In the genomic region with DNA sequence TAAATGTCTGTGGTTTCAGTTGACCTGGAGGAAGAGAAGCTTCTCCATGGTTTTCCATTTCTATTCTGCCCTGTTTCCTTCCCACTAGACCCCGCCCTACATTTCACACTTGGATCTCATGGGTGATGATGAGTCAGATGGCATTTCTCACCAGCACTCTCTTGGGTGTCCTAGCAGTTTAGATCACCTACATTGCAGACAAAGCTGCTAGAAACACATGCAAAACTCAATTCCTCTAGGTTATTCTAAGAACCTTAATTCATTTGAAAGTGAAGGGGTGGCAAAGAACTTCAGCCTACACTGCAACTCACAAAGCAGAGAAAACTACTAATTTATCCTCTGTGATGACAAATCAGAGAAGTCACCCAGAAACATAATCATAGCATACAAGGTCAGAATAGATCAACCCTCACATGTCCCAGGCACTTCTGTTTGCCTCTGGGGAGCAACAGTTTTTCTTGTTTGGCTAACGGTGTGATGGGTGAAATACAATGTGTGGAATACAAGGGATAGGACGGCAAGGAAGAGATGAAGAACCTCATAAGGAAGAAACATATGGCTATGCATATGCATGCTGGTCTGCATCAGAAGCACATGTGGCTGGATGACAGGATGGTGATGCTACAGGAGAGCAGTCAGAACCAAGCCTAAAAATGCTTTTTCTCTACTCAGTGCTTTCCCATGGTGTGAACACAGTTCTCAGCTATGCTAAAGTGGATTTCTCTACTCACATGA, we compare ENCODE assay signal across 22 mouse cellular contexts.
DNase-seq lines count a peak whose midpoint lies in the region; ATAC-seq and TF ChIP-seq lines count a peak whose summit lies in the region.
"Had no signal": no experiment of that assay in that cellular context is flagged by ENCODE, and none has a peak within 500 bp of the region (broad histone marks: within the 10 kb centered on the region; RNA-seq: fewer than 3 reads in every experiment).

No protein-coding gene starts in this region.

- DNase-seq in layer of hippocampus, adult 8-10 months (ENCODE audit: low spot score in 2 of 2): peak; percentile 10 to 14
- DNase-seq in layer of hippocampus, adult 9-10 months (ENCODE audit: low spot score): no peak
- DNase-seq in left cerebral cortex, adult 8-10 months (ENCODE audit: low spot score in 2 of 2): peak; percentile 14 to 70
- peak; percentile 4 for DNase-seq in right cerebral cortex, postnatal 14 days
- DNase-seq in B cell, adult 2 months: no peak
- no peak for DNase-seq in thymus, adult 2 months
- DNase-seq: cerebellum, postnatal 14 days; embryo, embryonic 11 days; gastrocnemius, postnatal 25 days; heart, adult 2 months; heart, postnatal 4 days; kidney, postnatal 10 days; thymus, postnatal 14 days had no signal

- no peak overlapping the region for H3K9ac ChIP-seq in kidney, embryonic 16.5 days (replicated peaks; ENCODE audit: low read length)
- H3K9ac ChIP-seq: hindbrain, embryonic 15.5 days; limb, embryonic 15.5 days; liver, embryonic 15.5 days; neural tube, embryonic 12.5 days had no signal

- TF ChIP-seq CTCF in thymus, adult 2 months (IDR thresholded peaks at IDR 0.05; ENCODE audit: borderline replicate concordance, control insufficient read depth, extremely low read depth, insufficient read depth, low read length, poor library complexity): no peak

- H3K4me3 ChIP-seq in kidney, embryonic 16.5 days (ENCODE audit: low read length): no peak overlapping the region
- H3K4me3 ChIP-seq in thymus, adult 2 months (ENCODE audit: control insufficient read depth, insufficient read depth, low read length): no peak overlapping the region
- H3K4me3 ChIP-seq: heart, adult 2 months; hindbrain, embryonic 15.5 days; limb, embryonic 15.5 days; liver, embryonic 15.5 days; neural tube, embryonic 12.5 days had no signal

- H3K9me3 ChIP-seq in kidney, embryonic 16.5 days (ENCODE audit: low read length): no peaks in the 10 kb centered on the region
- H3K9me3 ChIP-seq: hindbrain, embryonic 15.5 days; limb, embryonic 15.5 days; liver, embryonic 15.5 days; neural tube, embryonic 12.5 days had no signal

- H3K27me3 ChIP-seq in kidney, embryonic 16.5 days (ENCODE audit: insufficient read depth, low read length): no peaks in the 10 kb centered on the region
- H3K27me3 ChIP-seq in thymus, adult 2 months (ENCODE audit: control insufficient read depth, insufficient read depth, low read length): no peaks in the 10 kb centered on the region
- H3K27me3 ChIP-seq: hindbrain, embryonic 15.5 days; limb, embryonic 15.5 days; liver, embryonic 15.5 days; neural tube, embryonic 12.5 days had no signal

- WGBS in kidney, embryonic 16.5 days: 81% methylated on average over 3 of the region's 3 CpGs
- 92% methylated on average over 3 of the region's 3 CpGs for WGBS in thymus, adult 2 months

- H3K4me2 ChIP-seq in kidney, embryonic 16.5 days (replicated peaks; ENCODE audit: low read depth, low read length): no peak overlapping the region
- H3K4me2 ChIP-seq: hindbrain, embryonic 15.5 days; limb, embryonic 15.5 days; liver, embryonic 15.5 days; midbrain, embryonic 11.5 days; neural tube, embryonic 12.5 days had no signal

- ATAC-seq in frontal cortex, adult (ENCODE audit: low TSS enrichment): peak; percentile 99
- no peak for ATAC-seq in kidney, embryonic 16.5 days (ENCODE audit: low FRiP score, low TSS enrichment)
- ATAC-seq: intestine, postnatal 0 days had no signal

- H3K4me1 ChIP-seq in kidney, embryonic 16.5 days (ENCODE audit: insufficient read depth, low read length): no peaks in the 10 kb centered on the region
- H3K4me1 ChIP-seq in thymus, adult 2 months (replicated peaks; ENCODE audit: control insufficient read depth, insufficient read depth, low read length): no peaks in the 10 kb centered on the region
- H3K4me1 ChIP-seq: hindbrain, embryonic 15.5 days; limb, embryonic 15.5 days; liver, embryonic 15.5 days; neural tube, embryonic 12.5 days had no signal

- H3K36me3 ChIP-seq in kidney, embryonic 16.5 days (ENCODE audit: insufficient read depth, low read length): no peaks in the 10 kb centered on the region
- no peaks in the 10 kb centered on the region for H3K36me3 ChIP-seq in thymus, adult 2 months (ENCODE audit: control insufficient read depth, insufficient read depth, low read length)
- H3K36me3 ChIP-seq: hindbrain, embryonic 15.5 days; limb, embryonic 15.5 days; liver, embryonic 15.5 days; neural tube, embryonic 12.5 days had no signal

- no peak overlapping the region for H3K27ac ChIP-seq in kidney, embryonic 16.5 days (ENCODE audit: low read length)
- no peak overlapping the region for H3K27ac ChIP-seq in thymus, adult 2 months (ENCODE audit: control insufficient read depth, insufficient read depth, low read length)
- H3K27ac ChIP-seq: heart, adult 2 months; hindbrain, embryonic 15.5 days; limb, embryonic 15.5 days; liver, embryonic 15.5 days; neural tube, embryonic 12.5 days; stomach, postnatal 0 days had no signal

- no peak for TF ChIP-seq POLR2A in thymus, adult 2 months (IDR thresholded peaks at IDR 0.05; ENCODE audit: control insufficient read depth, extremely low read depth, insufficient read depth, low read length, poor library complexity)

Comparison
In these comparisons a context has a peak if more than half of its experiments do, and no peak if none do; other contexts are left out.
1. DNase-seq: peak in layer of hippocampus, adult 8-10 months (2 of 2), left cerebral cortex, adult 8-10 months (2 of 2) and right cerebral cortex, postnatal 14 days (single experiment); none in layer of hippocampus, adult 9-10 months (single experiment), B cell, adult 2 months (0 of 2) and thymus, adult 2 months (single experiment).